Mouse (Mus musculus) myocyte (in vitro differentiated cells): ENCODE measurements around the gene Reep6. TPM values are rescaled to one million over a fixed set of nuclear protein-coding genes. Genes with fewer than 3 reads are reported as not detected.

ENCODE experiments used
- H3K27me3 ChIP-seq: one replicate; pipeline ENCODE4 v1.6.1; 2011; ENCODE audit not compliant: control insufficient read depth, insufficient read depth, insufficient read length
- H3K36me3 ChIP-seq: one replicate; pipeline ENCODE4 v1.6.1; 2011; ENCODE audit not compliant: control insufficient read depth, insufficient read depth
- H3K4me2 ChIP-seq: one replicate; pipeline ENCODE4 v1.6.1; 2011; ENCODE audit warnings: low read depth, control low read depth
- H3K4me3 ChIP-seq: one replicate; pipeline ENCODE4 v1.5.1; 2011; ENCODE audit warnings: mild to moderate bottlenecking, control low read depth, moderate library complexity
- H3K79me2 ChIP-seq: one replicate; pipeline ENCODE4 v1.6.1; 2011; ENCODE audit not compliant: control insufficient read depth, insufficient read depth
- H3ac ChIP-seq: one replicate; pipeline ENCODE4 v1.6.1; 2011; ENCODE audit not compliant: control insufficient read depth, insufficient read length
- CEBPB ChIP-seq: IDR thresholded peaks from 2 replicates; pipeline ENCODE4 v1.6.1; 2011; ENCODE audit warnings: mild to moderate bottlenecking, moderate library complexity; ENCODE audit not compliant: poor library complexity, insufficient read depth, severe bottlenecking
- E2F4 ChIP-seq: IDR thresholded peaks from one replicate; pipeline ENCODE4 v1.6.1; 2011; ENCODE audit warnings: mild to moderate bottlenecking, control low read depth, moderate library complexity; ENCODE audit not compliant: insufficient read depth
- MAX ChIP-seq: IDR thresholded peaks from one replicate; pipeline ENCODE4 v1.6.1; 2011; ENCODE audit warnings: low read depth, mild to moderate bottlenecking, control low read depth
- MYOD1 ChIP-seq, 3 experiments: IDR thresholded peaks; one replicate each; pipeline ENCODE4 v1.6.1; 2011; ENCODE audit warnings: control low read depth in 2 of 3, low read depth in 2 of 3, mild to moderate bottlenecking in 2 of 3, moderate library complexity in 1 of 3; ENCODE audit not compliant: insufficient read length in 2 of 3, control insufficient read depth in 1 of 3
- MYOG ChIP-seq, 3 experiments: IDR thresholded peaks; one replicate each; pipeline ENCODE4 v1.6.1; 2011; ENCODE audit warnings: control low read depth in 2 of 3, low read depth in 2 of 3, mild to moderate bottlenecking in 2 of 3; ENCODE audit not compliant: insufficient read length in 2 of 3, control insufficient read depth in 1 of 3, insufficient read depth in 1 of 3
- POLR2A ChIP-seq: IDR thresholded peaks from one replicate; pipeline ENCODE4 v1.6.1; 2011; ENCODE audit warnings: low read depth, mild to moderate bottlenecking, control low read depth, moderate library complexity; ENCODE audit not compliant: insufficient read length
- POLR2AphosphoS2 ChIP-seq: IDR thresholded peaks from one replicate; pipeline ENCODE4 v1.6.1; 2011; ENCODE audit warnings: low read depth, control low read depth; ENCODE audit not compliant: insufficient read length
- REST ChIP-seq: IDR thresholded peaks from one replicate; pipeline ENCODE4 v1.6.1; 2011; ENCODE audit warnings: mild to moderate bottlenecking, control low read depth, moderate library complexity; ENCODE audit not compliant: insufficient read depth, insufficient read length
- SRF ChIP-seq: IDR thresholded peaks from one replicate; pipeline ENCODE4 v1.6.1; 2011; ENCODE audit warnings: low read depth; ENCODE audit not compliant: control insufficient read depth, insufficient read length
- TCF12 ChIP-seq: IDR thresholded peaks from one replicate; pipeline ENCODE4 v1.6.1; 2011; ENCODE audit warnings: mild to moderate bottlenecking, control low read depth; ENCODE audit not compliant: poor library complexity, insufficient read depth, severe bottlenecking
- TCF3 ChIP-seq: IDR thresholded peaks from one replicate; pipeline ENCODE4 v1.6.1; 2011; ENCODE audit warnings: low read depth, control low read depth; ENCODE audit not compliant: insufficient read length
- USF1 ChIP-seq: IDR thresholded peaks from one replicate; pipeline ENCODE4 v1.6.1; 2011; ENCODE audit warnings: low read depth, mild to moderate bottlenecking, control low read depth, moderate library complexity
- polyA plus RNA-seq: library from polyadenylated mRNA; unstranded; fragments of >200 nt; fragmentation: generic; extraction: Trizol; gene quantifications from one replicate; pipeline ENCODE4 v1.2.1, GENCODE M21; 2012; ENCODE audit warnings: missing spikeins

The Reep6 gene
- polyA plus RNA-seq, 1 experiment = 25.7 TPM

DNA sequence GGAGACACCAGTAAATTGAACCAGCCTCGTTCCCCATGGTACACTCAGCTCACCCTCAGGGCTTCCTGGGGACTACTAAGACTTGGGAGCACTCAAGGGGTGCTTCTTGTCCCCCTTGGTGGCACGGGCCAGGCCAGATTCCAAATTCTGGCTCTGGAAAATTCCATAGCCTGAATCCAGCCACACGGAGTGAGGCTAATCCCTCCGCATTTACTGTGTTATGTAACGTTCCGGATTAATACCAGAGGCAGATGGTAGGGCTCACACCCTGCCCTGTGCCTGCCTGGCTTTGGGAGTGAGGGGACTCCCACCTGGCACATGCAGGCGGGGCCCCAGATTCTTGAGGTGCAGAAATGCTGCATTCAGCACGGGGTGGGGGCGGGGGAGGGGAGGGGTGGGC lies 25.7 kb downstream of the Reep6 start:
- TF ChIP-seq POLR2A (no peak), TCF12 (no peak), SRF (no peak), MYOG (IDR thresholded peaks at IDR 0.05; ENCODE audit: control insufficient read depth in 1 of 3, insufficient read depth in 1 of 3, insufficient read length in 2 of 3, low read depth in 2 of 3) (no peak), MYOD1 (IDR thresholded peaks at IDR 0.05; ENCODE audit: control insufficient read depth in 1 of 3, insufficient read length in 2 of 3, low read depth in 2 of 3) (no peak), E2F4 (no peak), TCF3 (no peak), MAX (no peak), POLR2AphosphoS2 (no peak), CEBPB (no peak), USF1 (no peak), REST (no peak)
- Histone ChIP-seq H3ac (no peak overlapping the region), H3K4me2 (no peak overlapping the region), H3K4me3 (no peak overlapping the region), H3K36me3 (no peaks in the 10 kb centered on the region), H3K79me2 (no peaks in the 10 kb centered on the region), H3K27me3 (peaks cover 62% of the 10 kb centered on the region)

DNA sequence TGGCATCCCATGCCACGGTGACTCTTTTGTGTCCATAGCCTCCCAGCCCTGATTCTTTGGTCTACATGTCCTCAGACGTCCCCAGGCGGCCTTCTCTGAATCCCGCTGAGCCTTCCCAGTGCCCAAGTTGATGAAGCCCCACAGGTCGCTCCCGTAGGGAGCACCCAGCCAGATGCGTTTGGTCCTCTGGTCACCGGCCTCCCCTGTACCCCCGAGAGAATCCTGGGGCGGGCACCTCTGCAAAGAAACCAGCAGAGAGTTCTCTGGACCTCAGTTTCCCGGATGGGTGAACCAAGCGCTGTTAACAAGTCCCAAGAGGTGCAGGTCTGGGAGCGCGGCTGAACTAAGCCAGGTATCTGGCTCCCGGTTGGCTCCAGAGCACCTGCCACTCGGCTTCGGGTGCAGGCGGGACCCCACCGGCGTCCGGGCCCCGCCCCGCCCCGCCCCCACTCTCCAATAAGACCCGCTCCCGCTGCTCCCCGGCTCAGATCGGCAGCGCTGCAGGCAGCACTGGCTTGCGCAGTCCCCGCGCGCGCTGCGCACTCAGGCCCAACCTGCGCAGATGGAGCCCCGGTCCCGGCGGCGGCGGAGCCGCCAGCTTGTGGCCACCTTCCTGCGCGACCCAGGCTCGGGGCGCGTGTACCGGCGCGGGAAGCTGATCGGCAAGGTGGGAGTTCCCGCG lies 26.4 kb downstream of the Reep6 start, which contains the start of gene Plk5:
Plk5 (plus strand) TSS at position 459 of the 682 bp plus-strand sequence.
- Histone ChIP-seq H3K27me3 (peaks cover 69% of the 10 kb centered on the region), H3K4me2 (no peak within 1 kb of the TSS), H3ac (no peak within 1 kb of the TSS), H3K79me2 (no peaks in the 10 kb centered on the region), H3K4me3 (no peak within 1 kb of the TSS), H3K36me3 (no peaks in the 10 kb centered on the region)
- TF ChIP-seq POLR2A (no peak), TCF12 (no peak), E2F4 (no peak), MAX (no peak), REST (no peak), TCF3 (no peak), USF1 (no peak), POLR2AphosphoS2 (no peak), CEBPB (no peak), MYOD1 (IDR thresholded peaks at IDR 0.05; ENCODE audit: control insufficient read depth in 1 of 3, insufficient read length in 2 of 3, low read depth in 2 of 3) (no peak), MYOG (IDR thresholded peaks at IDR 0.05; ENCODE audit: control insufficient read depth in 1 of 3, insufficient read depth in 1 of 3, insufficient read length in 2 of 3, low read depth in 2 of 3) (no peak), SRF (no peak)

DNA sequence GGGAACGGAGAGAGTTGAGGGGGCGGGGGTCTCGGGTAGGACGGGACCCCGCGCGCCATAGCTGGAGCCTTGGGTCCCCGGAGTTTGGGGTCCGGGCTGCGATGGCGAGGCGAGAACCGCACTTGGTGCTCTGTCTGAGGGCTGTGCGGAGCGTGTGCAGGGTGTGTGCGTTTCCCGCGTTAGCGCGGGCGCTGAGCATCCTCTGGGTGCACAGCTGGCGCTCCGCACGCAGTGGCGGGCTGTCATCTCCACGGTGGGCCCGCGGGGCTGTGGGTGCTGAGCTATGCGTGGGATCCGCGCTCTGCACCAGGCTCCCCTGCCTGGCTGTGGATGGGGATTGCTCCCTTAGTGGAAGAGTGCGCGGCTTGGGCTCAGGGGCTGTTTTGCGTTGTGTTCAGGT lies 27.0 kb downstream of the Reep6 start:
- no peak overlapping the region for H3K4me2 ChIP-seq
- TF ChIP-seq REST = no peak
- no peak for TF ChIP-seq MYOD1 (IDR thresholded peaks at IDR 0.05; ENCODE audit: control insufficient read depth in 1 of 3, insufficient read length in 2 of 3, low read depth in 2 of 3)
- no peak for TF ChIP-seq POLR2A
- no peak for TF ChIP-seq MYOG (IDR thresholded peaks at IDR 0.05; ENCODE audit: control insufficient read depth in 1 of 3, insufficient read depth in 1 of 3, insufficient read length in 2 of 3, low read depth in 2 of 3)
- no peak for TF ChIP-seq SRF
- no peak for TF ChIP-seq E2F4
- TF ChIP-seq USF1 = no peak
- no peak for TF ChIP-seq MAX
- TF ChIP-seq TCF3 = no peak
- TF ChIP-seq POLR2AphosphoS2 = no peak
- TF ChIP-seq TCF12 = no peak
- TF ChIP-seq CEBPB = no peak
- H3K4me3 ChIP-seq = no peak overlapping the region
- H3K79me2 ChIP-seq = no peaks in the 10 kb centered on the region
- no peak overlapping the region for H3ac ChIP-seq
- H3K27me3 ChIP-seq = peaks cover 71% of the 10 kb centered on the region
- H3K36me3 ChIP-seq = no peaks in the 10 kb centered on the region

DNA sequence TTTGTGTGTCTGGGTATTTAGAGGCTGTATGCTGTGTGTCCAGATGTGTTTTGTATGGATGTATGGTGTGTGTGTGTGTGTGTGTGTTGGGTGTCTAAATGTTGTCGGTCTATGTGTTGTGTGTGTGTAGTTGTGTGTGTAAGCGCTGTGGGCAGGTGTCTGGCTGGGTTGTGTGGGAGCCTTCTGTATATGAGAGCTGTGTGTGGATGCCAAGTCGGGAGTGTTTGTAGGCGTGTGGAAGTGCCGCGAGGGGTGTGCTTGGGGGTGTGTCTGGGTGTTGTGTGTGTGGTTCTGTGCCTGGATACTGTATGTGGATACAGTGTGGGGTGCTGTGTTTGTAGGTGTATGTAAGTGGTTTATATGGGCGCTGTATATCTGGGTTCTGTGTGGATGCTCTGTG lies 27.6 kb downstream of the Reep6 start:
- H3K4me2 ChIP-seq = no peak overlapping the region
- no peak overlapping the region for H3ac ChIP-seq

DNA sequence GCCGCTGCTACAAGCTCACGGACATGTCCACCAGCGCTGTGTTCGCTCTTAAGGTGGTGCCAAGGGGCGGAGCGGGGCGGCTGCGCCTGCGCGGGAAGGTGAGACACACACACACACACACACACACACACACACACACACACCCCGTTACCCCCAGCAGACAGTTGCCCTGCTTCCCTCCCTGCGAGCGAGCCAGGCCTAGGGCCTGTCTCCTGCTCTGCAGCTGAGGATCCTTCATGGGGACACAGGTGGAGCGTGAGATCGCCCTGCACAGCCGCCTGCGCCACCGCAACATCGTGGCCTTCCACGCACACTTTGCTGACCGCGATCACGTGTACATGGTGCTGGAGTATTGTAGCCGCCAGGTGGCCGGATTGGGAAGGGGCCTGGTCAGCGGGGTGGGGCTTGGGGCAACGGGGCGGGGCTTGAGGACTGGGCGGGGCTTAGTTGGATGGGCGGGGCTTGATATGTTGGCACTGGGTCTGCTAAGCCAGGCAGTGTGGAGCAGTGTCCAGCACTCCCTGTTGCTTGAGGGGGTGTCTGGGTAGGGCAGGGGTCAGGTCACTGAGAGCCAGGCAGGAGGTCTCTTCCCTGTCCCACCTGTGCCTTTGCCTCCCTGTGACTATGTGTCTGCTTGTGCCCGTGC lies 28.4 kb downstream of the Reep6 start:
- H3K4me3 ChIP-seq = no peak overlapping the region
- H3K4me2 ChIP-seq = no peak overlapping the region
- H3K27me3 ChIP-seq = peaks cover 68% of the 10 kb centered on the region
- TF ChIP-seq MAX = no peak
- no peaks in the 10 kb centered on the region for H3K79me2 ChIP-seq
- no peaks in the 10 kb centered on the region for H3K36me3 ChIP-seq
- no peak overlapping the region for H3ac ChIP-seq

More for the DNA sequence above, 27.6 kb downstream of the Reep6 start:
- TF ChIP-seq CEBPB = no peak
- Histone ChIP-seq H3K27me3 (peaks cover 71% of the 10 kb centered on the region), H3K79me2 (no peaks in the 10 kb centered on the region), H3K4me3 (no peak overlapping the region), H3K36me3 (no peaks in the 10 kb centered on the region)
